Mouse (Mus musculus) megakaryocyte, embryonic 14.5 days (primary cell): ENCODE measurements around the gene Gba2.

Source experiments
- FLI1 ChIP-seq: IDR thresholded peaks from 2 replicates; pipeline ENCODE4 v1.6.1; 2012; ENCODE audit warnings: low read length, inconsistent platforms, mixed read lengths
- GATA1 ChIP-seq: IDR thresholded peaks from 3 replicates; pipeline ENCODE4 v1.6.1; 2012; ENCODE audit warnings: mixed read lengths, low read length, inconsistent platforms, borderline replicate concordance

DNA sequence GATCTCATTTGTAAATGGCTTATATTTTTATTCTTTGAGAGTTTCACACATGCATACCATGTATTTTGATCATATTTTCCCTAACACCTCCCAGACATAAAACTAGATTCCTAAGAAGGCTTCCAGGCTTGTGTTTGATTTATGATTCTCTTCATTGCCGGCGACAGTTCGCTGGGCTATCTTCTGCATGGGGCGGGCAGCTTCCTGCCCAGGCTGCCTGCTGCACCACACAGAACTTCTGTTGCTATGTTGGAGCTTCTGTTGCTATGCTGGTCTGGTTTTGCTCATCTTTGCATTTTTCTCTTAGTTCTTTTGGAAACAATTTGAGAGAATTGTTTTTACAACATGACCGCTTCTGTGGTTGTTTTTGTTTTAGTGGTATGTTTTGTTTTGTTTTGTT lies 12.9 kb upstream of the Gba2 start:
- TF ChIP-seq GATA1 (no peak), FLI1 (no peak)
